Mouse (Mus musculus) erythroblast, embryonic 14.5 days (primary cell): ENCODE measurements around the gene Tank.

Source experiments
- GATA1 ChIP-seq: IDR thresholded peaks from 2 replicates; pipeline ENCODE4 v1.6.1; 2012; ENCODE audit warnings: low read length, inconsistent platforms, mixed read lengths
- TAL1 ChIP-seq: IDR thresholded peaks from 3 replicates; pipeline ENCODE4 v1.6.1; 2012; ENCODE audit warnings: low read length, inconsistent platforms, mixed read lengths

- no peak for TF ChIP-seq GATA1
- no peak for TF ChIP-seq TAL1
Measured at GRCm38 (mm10) chr2:61686533-61686932, 108.1 kb downstream of the Tank start.
